Mouse (Mus musculus) gastrocnemius, postnatal 25 days (tissue): Measurements from ENCODE around the gene Rapgef6. TPM values are rescaled to one million over a fixed set of nuclear protein-coding genes. Genes with fewer than 3 reads are reported as not detected.

Source experiments
- DNase-seq: peaks from one replicate; pipeline ENCODE4 v3.0.0; 2022
- microRNA-seq, 2 experiments: library from miRNA; unstranded; fragments of <30 nt; microRNA quantifications; one replicate each; pipeline ENCODE4 v1.2.0; 2021; ENCODE audit warnings: borderline replicate concordance in 2 of 2
- total RNA-seq, 2 experiments: library from RNA; stranded (reverse); gene quantifications; 1 replicate in 1 of 2; 2 replicates in 1 of 2; pipeline ENCODE4 v1.2.3; 2021

The Rapgef6 gene
- total RNA-seq, 2 experiments from 2014 or later, result 5.5 to 6.8 TPM

DNA sequence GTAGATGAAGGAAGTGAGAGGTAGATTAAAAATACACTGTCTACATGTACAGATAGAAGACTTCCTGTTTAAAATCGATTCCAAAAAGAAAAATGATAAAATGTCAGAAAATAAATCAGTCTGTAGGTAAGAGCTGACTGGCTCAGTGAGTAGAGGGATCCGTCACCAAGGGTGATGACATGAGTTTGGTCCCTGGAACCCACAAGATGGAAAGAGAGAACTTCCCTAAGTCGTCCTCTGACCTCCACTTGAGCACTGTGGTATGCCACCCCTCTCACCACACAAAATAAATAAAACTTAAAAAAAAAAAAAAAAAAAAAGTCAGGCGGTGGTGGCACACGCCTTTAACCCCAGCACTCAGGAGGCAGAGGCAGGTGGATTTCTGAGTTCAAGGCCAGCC lies 214.3 kb downstream of the Rapgef6 start:
- DNase-seq, result no peak

DNA sequence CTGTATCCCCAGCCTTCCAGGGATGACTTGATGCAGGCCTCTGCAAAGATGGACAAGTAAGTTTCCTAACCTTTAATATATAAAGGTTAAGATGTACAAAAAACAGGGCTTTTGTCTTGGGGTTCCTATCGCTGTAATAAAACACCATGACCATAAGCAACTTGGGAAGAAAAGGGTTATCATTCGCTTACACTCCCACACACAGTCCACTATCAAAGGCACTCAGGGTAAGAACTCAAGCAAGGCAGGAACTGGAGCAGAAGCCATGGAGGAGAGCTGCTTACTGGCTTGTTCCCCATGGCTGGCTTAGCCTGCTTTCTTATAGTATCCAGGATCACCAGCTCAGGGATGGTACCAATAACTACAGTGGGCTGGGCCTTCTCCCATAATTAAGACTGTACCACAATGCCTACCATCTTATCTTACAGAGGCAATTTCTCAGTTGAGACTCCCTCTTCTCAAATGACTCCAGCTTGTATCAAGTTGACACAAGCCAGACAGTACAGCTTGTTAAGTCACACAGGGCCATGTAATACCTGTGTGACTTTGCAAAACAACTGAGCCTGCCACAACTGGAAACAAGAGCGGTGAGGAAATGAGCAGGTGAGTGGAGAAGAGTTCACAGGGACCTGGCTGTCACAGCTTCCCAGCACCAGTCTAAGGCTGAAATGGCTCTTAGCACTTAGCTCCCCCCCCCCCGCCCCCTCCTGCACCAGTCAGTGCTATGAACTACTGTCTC lies 216.5 kb downstream of the Rapgef6 start:
- DNase-seq, result no peak

DNA sequence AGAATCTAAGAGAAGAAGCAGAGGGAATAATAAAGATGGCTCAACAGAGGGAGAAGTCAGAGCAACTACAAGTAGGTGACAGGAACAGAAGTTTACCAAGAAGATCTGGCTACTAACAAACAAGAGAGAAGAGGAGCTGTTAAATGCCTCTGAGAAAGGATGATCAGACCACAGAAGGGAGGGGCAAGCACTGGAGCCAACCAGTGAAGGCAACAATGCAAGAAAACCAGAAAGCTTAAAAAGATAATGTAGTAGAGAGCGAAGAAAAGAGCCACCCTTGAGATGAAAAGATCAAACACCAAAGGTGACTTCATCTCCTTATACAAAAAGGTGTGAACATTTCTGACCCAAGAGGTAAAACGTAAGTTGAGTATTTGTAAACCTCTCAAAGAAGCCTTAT lies 218.7 kb downstream of the Rapgef6 start:
- DNase-seq, result no peak

DNA sequence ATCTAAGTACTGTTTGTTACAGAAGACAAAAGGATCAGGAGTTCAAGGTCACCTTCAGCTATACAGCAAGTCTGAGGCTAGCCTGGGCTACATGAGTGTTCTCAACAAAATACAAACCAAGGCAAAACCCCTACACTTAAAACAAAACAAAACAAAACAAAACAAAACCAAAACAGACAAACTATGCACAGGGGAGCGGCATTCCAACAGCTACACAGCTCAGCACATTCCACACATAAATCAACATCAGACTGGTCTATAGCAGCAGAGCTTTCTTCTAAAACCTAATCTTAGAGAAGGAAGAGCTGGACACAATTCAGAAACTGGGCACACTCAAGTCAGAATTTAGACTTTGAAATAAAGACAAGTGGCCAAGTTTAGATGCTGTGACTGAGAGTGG lies 221.6 kb downstream of the Rapgef6 start:
- no peak for DNase-seq

Small RNA genes lying within 50 kb of the gene (microRNA-seq; reads per million reads assigned to microRNA genes)
- gene Gm26116, result 0 reads per million in 2 experiments

Other genes with a start within 250 kb of the Rapgef6 start
- 10 to 100 TPM; 20.1 to 23.5 TPM for gene Acsl6, start 219.0 kb upstream of the Rapgef6 start, total RNA-seq
- gene Meikin, start 152.2 kb upstream of the Rapgef6 start, total RNA-seq, result not detected
- 10 to 100 TPM; 22.1 to 38.2 TPM for gene Fnip1, start 84.6 kb upstream of the Rapgef6 start, total RNA-seq